Mouse (Mus musculus) left cerebral cortex, postnatal 14 days (tissue): ENCODE data around the gene Nup210. TPM values are rescaled to one million over a fixed set of nuclear protein-coding genes. Genes with fewer than 3 reads are reported as not detected.
A peak's percentile ranks its signal among the peaks of the same experiment; 100 is the strongest.
"Not testable (repeated sequence)": the region's sequence is repeated elsewhere in the genome, so short reads cannot be mapped to it uniquely, and the experiment has no call there.

Experiments used
- DNase-seq, 2 experiments: peaks; one replicate each; pipeline ENCODE4 v3.0.0; 2021 to 2022; ENCODE audit warnings: low spot score in 2 of 2, mixed read lengths in 1 of 2
- intact Hi-C: fragments of 180-260 bp; cut with DNase I; formaldehyde crosslinking; loops from one replicate; pipeline ENCODE4 v1.15.1; 2025
- total RNA-seq, 2 experiments: library from RNA; stranded (reverse); gene quantifications; 2 replicates each; pipeline ENCODE4 v1.2.3; 2021

Gene Nup210
- total RNA-seq, 2 experiments from 2014 or later, result 30.0 to 35.0 TPM

DNA sequence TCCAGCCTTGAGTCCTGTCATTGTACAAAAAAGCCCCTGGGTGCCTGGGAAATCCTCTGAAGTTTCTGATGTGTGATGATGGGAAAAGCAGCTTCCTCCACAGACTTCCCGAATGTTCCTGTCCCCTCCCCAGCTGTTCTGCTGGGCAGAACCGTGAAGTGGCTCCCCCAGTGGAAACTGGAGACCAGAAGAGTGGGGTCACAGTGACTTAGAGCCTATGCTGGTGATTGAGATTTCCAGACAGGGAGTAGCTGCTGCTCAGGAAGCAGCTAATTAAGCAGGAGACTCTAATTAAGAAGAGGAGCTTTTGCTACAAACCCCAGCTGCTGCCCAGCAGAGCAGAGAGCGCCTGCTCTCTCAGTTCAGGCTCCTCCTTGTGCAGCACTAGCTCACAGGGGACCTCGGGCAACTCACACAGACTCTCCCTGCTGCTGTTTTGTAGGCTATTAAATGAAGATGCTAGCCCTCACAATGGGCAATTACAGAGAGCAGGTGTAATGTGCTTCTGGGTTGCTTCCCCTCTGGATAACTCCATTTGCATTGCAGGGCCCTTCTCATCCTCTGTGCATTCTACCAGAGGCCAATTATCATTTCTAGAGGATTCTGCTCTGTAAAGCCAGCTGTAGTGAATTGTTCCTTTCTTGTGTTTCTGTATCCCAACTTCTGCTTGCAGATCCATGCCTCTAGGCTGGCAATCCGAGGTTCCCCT, 30.0 kb upstream of the Nup210 start:
- intact Hi-C loops, result loop anchor here (10.0 kb wide), 1 partner anchor 412 kb away; no protein-coding TSS in a partner anchor
- DNase-seq, result no peak

DNA sequence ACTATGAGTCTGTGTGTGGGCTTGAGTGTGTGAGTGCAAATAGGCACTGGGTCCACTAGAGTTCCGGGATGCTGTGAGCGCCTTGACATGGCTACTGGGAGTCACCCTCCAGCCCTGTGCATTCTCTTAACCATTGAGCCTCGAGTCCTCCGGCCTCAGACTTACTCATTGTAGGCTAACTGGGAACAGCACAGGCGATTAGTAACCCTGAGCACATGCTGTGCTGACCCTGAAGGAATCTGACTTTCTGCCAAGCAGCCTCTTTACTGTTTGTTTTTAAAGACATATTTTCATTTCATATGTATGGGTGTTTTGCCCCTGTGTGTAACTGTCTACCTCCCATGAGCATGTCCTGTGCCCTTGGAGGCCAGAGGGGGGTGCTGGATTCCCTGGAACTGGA, 28.9 kb upstream of the Nup210 start:
- no peak for DNase-seq
- intact Hi-C loops, result loop anchor here (10.0 kb wide), 1 partner anchor 411 kb away; no protein-coding TSS in a partner anchor

DNA sequence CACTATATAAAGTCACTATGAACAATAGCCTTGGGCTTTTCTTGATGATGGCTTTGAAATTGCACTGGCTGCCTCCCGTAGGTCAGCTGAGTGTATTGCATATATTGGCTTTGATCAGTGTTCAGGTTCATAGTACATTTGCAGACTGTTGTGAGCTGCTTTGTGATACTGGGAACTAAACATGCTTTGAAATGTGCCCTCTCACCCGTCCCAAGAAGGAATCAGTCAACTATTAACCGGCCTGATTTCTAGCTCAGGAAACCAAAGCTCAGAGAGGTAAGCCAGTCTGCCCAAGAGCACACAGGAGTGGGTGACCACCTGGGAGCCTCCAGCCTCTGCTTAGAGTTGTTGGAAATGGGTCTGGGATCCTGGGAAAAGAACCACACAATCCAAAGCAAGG, 28.4 kb upstream of the Nup210 start:
- intact Hi-C loops, result loop anchor here (10.0 kb wide), 1 partner anchor 410 kb away; no protein-coding TSS in a partner anchor
- no peak for DNase-seq

DNA sequence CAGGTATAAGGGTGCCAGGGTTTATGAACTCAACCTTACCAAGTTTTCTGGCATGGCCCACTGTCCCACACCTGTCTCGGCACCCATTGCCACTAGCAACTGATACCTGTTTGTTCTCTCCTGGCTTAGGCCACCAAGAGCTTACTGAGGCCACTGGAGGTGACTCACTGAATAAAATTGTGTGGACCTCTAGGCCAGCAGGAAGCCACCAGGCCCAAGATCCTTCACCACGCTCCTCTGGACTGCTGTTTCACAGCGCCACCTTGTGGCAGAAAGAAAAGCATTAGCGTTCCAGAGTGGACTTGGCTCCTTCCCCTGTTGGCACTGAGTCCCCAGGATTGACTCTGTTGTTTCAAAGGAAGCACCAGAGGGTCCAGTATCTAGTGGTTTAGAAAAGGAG, 23.2 kb upstream of the Nup210 start:
- intact Hi-C loops, result loop anchor here (2.0 to 10.0 kb wide), 3 partner anchors 83 to 405 kb away; no protein-coding TSS in a partner anchor
- DNase-seq, result peak; percentile 70 to 79

DNA sequence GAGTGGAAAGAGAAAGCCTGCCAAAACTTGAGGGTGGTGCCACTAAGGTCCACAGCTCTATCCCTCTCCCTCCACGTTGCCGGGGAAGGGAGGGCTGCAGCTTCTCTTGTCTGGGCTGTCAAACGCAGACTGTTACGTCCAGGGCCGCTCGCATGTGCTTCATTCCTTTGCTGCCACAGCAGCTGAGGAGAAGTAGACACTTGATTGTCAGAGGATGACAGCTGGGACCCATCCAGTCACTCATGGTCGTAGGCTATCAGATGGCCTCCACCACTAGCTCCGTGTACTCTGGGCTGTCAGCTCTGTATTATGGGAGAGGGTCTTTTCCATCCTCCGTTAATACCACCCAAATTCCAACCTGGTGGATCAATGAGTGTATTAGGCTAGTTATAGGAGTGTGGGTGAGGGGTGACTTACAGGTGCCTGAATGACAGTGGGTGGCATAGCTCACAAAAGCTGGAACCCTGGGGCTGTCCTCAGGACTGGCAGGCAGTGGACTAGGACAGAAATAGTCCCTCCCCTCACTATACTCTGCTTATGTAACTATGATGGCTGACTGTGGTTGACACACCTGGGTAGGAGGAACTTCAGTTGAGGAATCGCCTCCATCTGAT, 20.8 kb upstream of the Nup210 start:
- no peak for DNase-seq
- intact Hi-C loops, result no loop called here

DNA sequence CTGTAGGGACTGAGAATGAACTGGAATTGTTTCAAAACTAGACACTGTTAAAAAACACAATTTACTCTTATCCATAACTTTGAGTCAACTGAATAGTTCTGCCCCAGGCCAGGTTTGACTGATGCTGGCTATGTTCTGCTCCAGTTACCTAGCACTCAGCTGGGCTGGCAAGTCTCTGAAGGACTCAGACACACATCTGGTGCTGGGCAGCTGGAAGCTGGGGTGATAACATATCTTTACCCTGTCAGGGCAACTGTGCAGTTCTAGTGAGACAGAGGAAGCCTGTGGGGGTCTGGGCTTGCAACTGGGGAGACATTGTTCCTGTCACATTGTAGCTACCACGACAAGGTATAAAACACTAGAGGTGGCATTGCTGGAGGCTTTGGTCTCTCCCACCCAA, 14.2 kb upstream of the Nup210 start:
- intact Hi-C loops, result no loop called here
- no peak for DNase-seq

DNA sequence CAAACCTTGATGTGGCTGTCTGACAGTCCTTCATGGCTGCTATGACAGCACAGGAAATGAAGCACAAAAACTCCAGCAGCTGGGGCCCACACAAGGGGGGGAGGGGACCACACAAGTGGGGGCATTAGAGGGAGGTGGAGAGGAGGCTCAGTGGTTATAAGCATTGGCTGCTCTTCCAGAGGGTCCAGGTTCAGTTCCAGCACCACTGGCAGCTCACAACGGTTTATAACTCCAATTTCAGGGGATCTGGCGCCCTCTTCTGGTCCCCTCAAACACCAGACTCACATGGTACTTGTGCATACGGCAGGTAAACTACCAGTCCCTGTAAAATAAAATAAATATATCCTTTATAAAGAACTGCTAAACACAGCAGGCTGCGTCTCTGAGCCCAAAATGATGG, 12.4 kb upstream of the Nup210 start:
- intact Hi-C loops, result no loop called here
- DNase-seq, result no peak

DNA sequence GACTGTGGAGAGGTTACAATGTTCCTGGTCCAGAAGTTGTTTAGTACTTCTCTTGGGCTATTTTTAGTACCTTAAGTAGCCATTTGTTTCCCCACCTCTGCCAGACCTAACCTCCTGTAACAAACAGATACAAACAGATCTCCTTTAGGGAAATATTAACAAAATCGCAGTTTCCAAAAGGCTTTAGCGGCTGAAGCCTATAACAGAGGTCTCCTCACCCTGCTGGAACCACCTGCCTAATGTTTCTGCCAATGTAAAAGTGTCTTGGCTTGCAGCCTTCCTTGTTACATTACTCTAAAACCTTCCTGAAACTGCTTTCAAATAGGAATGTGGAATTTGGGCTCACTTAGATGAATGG, 8.6 kb upstream of the Nup210 start:
- no peak for DNase-seq
- intact Hi-C loops, result no loop called here

DNA sequence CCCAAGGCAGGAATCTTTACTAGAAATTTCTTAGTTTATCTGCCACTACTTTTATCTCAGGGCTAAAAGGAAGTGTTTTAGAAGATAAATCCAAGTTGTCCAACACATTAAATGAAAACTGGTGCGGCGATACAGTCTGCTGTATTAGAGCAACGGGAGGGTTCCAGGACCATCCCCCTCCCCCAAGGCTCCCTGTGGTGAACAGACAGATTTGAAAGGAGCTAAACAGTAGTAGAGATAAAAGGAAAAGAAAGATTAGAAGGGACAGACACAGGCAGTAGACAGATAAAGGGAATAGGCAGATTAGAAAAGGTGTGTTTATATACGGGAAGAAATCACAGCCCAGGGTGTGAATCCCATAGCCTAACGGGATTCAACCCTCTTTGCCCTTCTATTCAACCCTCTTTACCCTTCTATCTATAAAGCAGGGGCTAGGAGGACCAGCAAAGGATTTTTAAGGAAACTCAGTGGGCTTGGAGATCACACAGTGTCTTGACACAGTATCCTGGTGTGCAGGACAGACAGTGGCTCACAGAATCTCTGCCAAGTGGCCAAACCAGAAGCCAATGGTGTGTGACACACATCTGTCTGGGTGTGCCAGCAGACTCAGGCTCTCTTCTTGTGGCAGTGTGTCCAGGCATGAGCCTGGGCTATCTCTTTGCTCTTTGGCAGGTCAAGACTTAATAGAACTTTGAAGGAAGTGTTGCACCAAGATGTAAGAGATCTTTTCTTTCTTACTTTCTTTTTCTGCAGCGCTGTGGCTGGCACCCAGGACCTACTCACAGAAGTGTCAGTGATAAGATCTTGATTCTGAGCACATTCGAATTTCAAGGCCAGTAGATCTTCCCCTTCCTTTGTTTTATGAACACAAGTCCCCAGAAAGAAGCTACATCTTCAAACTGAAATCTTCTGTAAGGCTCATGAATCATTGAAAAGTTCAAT, 7.9 kb upstream of the Nup210 start:
- intact Hi-C loops, result no loop called here

DNA sequence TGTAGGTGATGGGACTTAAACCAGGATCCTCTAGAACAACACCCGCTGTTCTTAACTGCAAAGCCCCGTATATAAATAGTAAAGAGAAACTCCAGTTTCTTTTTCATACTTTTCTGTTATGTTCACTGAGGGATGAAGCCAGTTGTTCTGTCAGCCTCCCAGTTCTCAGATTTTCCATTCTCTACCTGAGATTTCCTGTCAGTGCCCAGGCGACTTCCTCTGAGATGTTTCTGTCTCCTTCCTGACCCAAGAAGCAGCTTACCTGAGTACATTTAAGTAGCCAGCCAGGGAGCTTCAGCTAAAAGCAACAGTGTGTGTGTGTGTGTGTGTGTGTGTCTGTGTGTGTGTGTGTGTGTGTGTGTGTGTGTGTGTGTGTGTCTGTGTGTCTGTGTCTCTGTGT, 6.8 kb upstream of the Nup210 start:
- intact Hi-C loops, result no loop called here
- DNase-seq, result no peak

More for the DNA sequence above, 7.9 kb upstream of the Nup210 start:
- DNase-seq, result no peak

DNA sequence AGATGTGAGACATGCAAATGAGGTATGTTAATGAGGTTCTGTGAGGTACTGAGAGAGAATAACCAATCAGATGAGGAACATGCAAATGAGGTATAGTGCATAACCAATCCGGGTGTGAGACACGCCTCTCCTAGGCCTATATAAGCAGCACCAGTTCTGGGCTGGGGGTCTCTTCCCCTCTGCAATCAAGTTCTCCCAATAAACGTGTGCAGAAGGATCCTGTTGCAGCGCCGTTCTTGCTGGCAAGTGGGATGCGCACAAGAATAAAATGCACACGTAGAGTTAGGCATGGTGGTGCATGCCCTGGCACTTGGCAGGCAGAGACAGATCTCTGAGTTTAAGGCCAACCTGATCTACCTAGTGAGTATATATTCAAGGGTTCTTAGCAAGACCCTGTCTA, 4.5 kb upstream of the Nup210 start:
- DNase-seq, intact Hi-C loops: not testable (repeated sequence)

DNA sequence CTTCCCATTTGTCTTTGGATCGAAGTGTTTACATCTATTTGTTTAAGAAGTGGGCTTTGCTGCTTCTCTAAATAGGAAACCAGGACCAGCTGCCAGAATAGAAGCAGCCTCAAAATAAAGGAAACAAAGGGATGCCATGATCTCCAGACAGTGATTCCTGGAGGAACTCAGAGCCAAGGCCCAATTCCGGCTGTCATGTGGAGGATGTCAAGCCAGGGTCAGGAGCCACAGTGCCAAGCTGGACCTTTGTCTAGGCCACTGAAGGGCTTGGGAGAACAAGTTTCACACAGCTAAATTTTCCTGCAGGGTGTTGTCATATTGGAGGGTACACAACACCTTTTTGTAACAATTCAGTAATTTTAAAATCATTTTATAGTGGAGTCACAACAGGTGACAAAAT, 3.6 kb upstream of the Nup210 start:
- DNase-seq, result no peak
- intact Hi-C loops, result no loop called here

DNA sequence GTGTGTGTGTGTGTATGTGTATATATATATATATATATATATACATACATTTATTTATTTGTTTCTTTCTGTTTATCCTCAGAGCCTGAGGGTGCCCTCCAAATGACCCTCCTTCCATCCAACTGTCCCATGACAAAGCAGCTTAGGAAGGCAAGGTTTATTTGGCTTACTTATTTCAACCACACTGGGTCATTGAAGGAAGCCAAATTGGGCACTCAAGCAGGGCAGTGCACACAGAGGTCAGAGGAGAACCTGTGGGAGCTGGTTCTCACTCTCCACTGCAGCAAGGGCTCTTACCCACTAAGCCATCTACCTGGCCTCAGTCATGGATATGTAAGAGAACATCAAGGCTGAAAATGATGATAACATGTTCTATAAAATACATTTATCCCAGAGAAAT, 1.9 kb upstream of the Nup210 start:
- intact Hi-C loops, result no loop called here
- DNase-seq, result no peak

DNA sequence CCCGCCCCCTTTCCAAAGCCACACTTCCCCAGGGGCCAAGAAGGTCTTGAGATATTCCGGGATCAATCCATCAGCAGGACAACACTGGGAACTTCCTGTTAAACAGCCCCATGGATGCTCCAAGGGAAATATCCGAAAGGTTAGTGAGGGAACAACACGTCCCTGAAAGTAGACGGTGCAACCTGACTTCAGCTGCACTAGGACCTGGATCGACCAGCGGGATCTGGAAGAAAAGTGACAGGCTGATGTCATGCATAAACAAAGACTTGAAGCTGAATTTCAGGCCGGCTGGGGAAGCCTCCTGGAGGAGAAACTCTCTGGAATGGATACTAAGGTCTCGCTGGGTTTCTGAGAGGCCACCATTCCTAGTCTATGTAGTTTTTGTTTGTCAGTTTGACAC, 520 bp upstream of the Nup210 start:
- intact Hi-C loops, result no loop called here

DNA sequence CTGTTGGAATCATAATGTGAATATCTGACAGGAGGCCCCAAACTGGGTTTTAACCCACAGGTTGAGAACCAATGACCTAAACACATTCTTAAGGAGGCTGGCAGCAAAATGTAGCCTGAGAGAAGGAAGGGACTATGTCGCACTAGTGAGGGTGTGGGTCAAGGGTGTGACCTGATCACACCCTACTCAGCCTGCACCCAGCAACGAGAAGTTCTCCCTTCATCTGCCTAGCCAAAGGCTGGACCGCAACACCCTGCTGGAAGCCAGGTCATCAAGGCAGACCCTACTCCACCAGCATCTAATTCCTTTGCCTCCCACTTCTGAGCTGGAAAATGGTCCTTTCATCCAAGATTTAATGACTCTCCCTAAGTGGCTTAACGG, 776 bp downstream of the Nup210 start:
- intact Hi-C loops, result no loop called here
- no peak for DNase-seq

More for the DNA sequence above, 520 bp upstream of the Nup210 start:
- DNase-seq, result peak; percentile 21 to 64

DNA sequence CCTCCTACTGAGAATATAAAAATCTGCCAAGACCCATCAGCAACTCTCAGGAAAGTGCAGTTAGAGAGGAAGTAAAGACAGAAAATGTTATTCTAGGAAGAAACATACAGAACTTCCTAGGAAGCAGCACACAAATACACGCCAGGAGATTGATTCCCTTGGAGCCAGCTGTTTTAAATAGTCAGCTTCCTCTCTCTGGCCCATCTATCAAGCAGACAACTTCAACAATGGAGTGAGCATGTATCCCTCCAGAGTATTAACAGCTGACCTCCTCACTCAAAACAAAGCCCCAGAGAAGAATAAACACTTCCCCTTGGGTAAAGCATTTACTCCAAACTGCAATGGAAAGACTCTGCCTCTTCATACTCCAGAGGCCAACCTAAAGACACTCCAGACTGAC, 1.5 kb downstream of the Nup210 start:
- DNase-seq, result no peak
- intact Hi-C loops, result no loop called here

DNA sequence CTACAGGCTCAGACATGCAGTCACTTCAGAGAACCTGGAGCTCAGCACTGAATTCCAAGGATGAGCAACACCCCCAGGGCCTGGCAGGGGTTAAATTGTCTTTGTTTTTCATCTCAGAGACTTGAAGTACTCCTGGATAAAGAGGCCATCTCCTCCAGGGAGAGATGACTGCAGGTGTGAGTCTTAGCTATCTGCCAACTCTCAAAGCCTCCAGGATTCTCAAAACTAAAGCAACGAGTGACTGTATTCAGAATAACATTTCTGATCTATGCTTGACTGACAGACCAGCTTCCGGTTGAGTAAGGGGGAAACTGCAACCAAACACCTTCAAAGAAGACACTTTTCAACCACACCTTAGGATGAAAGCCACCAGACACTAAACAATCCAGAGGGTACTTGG, 1.9 kb downstream of the Nup210 start:
- intact Hi-C loops, result no loop called here
- DNase-seq, result no peak

DNA sequence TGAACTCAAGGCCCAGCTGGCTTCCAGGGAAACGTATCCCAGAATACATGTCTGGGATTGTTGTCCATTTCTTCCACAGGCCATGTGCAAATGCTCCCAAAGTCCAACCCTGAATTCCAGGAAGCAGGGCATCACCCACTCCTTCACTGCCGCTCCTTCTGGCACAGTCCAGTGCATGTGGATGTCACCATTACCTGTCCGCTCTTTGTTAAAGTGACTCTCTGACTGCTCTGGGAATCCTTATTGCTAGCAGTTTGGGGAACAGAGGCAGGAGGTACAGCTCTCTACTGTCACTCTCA, 4.7 kb downstream of the Nup210 start:
- intact Hi-C loops, result no loop called here
- no peak for DNase-seq

DNA sequence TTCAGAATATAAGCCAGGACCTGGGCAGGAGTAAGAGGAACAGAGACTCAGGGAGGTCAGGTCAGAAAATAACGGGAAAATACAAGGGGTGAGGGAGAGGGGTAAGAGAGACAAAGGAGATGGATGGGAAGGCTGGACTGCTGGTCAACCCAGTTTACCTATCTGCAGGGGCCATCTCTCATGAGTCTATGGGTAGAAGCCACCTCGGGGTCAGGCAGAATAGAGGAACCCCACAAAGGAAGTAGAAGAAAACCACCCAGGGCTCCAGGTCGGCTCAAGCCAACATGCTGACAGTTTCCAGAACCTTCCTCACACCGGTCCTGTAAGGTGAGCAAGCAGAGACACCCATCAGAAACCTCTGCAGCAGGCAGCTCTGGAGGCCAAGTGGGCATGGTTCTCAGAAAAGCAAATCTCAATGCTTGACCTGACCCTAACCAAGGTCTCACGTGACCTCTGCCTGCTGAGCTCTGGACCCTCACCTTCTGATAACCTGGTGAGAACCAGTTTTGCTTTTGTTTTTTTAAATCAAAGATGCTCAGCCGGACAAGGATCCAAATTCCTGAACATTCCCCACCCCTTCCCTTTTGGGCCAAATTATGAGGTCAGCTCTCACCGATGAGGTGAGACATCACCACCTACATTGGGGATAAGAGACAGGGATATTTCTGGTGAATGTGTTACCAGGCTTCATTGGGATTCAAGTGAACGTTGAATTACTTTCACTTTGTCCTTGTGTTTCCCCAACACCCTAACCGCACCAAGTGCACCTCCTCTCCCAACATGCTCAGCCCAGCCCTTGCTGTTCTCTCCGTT, 5.3 kb downstream of the Nup210 start:
- intact Hi-C loops, result no loop called here
- no peak for DNase-seq
